Mouse (Mus musculus): ENCODE measurements at regions not wholly inside any gene's neighbourhood (a gene's known extent, or its start where the extent isn't known, plus 50 kb on each side); places are given as distances from the start of the nearest gene placed in this dataset.

GRCm38 (mm10) chr12:26571602-26572001 is 102.6 kb downstream of the Cmpk2 start:
- DNase-seq (ENCODE audit: extremely low spot score in 1 of 2, low spot score in 1 of 2), result no peak

DNA sequence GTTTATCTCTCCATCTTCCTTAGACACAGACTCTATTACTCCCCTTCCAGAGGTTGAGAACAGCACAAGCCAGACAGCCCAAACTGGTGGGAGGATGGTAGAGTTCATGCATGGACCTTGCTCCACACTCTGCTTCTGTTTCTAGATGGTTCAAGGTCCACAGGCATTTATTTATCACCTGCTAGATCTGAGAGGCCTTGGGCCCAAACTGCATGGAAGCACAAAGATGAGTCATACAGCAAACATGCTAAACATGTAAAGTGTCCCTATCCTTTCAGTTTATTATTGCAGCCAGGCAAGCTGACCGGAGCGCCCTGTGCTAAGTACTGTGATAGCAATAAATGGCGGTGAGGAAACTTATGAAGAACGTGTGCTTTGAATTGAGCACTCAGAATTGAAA is 98.4 kb downstream of the Cmpk2 start:
- DNase-seq (ENCODE audit: extremely low spot score in 1 of 2, low spot score in 1 of 2), result no peak

- no peak for DNase-seq (ENCODE audit: extremely low spot score in 1 of 2, low spot score in 1 of 2)
Observed at GRCm38 (mm10) chr12:26562858-26563257, 93.9 kb downstream of the Cmpk2 start.

GRCm38 (mm10) chr12:26559560-26559959 is 90.6 kb downstream of the Cmpk2 start:
- no peak for DNase-seq (ENCODE audit: extremely low spot score in 1 of 2, low spot score in 1 of 2)

DNA sequence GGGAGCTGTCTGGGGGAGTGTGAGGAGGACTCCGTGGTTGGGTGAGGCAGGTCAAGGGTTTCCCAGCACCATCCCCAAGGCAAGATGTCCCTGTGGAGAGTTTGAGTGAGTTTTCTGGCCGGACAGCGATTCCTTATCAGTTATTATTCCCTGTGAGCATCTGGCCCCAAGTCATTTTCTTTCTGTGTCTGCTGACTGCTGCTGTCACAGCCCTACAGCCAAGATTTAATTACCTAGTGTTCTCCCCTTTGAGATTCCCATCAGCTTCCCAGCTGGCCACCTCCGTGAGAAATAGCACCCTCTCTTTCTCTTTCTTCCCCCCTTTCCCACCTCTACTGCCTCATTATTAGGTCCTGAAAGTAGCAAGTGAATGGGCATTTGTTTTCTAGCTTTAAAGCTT is 88.4 kb downstream of the Cmpk2 start:
- no peak for DNase-seq (ENCODE audit: extremely low spot score in 1 of 2, low spot score in 1 of 2)

- no peak for DNase-seq (ENCODE audit: extremely low spot score in 1 of 2, low spot score in 1 of 2)
Observed at GRCm38 (mm10) chr12:26551168-26551926, 82.3 kb downstream of the Cmpk2 start.

DNA sequence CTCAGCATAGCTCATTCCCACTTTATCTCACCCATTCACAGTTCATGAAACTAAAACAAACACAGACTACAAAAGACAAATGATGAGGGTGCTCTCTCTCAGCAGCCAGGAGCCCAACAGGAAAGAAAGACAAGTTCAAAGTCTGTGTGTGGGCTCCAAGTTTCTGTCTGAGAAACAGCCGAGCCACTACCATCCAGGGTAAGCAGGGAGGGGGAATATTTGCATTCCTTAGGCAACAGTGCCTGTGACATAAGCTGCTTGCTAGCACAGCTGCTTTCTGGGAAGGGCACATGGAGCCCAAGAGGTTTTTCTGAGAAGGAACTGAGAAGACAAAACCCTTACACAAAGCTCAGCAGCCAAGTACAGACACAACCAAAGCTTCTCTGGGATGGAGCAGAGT is 78.5 kb downstream of the Cmpk2 start:
- no peak for DNase-seq (ENCODE audit: extremely low spot score in 1 of 2, low spot score in 1 of 2)

GRCm38 (mm10) chr12:26546361-26546760 is 77.4 kb downstream of the Cmpk2 start:
- DNase-seq (ENCODE audit: extremely low spot score in 1 of 2, low spot score in 1 of 2), result no peak

GRCm38 (mm10) chr12:26543463-26543862 is 74.5 kb downstream of the Cmpk2 start:
- DNase-seq (ENCODE audit: extremely low spot score in 1 of 2, low spot score in 1 of 2), result no peak

DNA sequence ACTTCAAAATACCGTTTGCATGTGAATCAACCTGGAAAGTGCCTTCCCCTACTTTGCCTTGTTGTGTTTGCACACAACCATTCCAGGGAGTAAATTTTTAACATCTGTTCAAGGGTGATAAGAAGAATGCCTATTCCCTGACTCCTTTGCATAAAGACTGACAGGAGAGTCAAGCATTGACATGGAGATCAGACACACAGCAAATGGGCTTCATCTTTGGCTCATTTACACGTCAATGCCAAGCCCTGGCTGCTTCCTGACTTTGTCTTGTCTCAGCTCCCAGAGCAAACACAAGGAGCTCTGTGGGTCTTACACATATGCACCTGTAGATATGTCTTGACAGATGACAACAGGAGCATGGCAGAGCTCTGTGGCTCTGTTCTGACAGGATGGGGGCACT is 73.4 kb downstream of the Cmpk2 start:
- no peak for DNase-seq (ENCODE audit: extremely low spot score in 1 of 2, low spot score in 1 of 2)

GRCm38 (mm10) chr12:26535261-26535890 is 66.4 kb downstream of the Cmpk2 start:
- no peak for DNase-seq (ENCODE audit: extremely low spot score in 1 of 2, low spot score in 1 of 2)

GRCm38 (mm10) chr12:26534229-26535105 is 65.5 kb downstream of the Cmpk2 start:
- no peak for DNase-seq (ENCODE audit: extremely low spot score in 1 of 2, low spot score in 1 of 2)

DNA sequence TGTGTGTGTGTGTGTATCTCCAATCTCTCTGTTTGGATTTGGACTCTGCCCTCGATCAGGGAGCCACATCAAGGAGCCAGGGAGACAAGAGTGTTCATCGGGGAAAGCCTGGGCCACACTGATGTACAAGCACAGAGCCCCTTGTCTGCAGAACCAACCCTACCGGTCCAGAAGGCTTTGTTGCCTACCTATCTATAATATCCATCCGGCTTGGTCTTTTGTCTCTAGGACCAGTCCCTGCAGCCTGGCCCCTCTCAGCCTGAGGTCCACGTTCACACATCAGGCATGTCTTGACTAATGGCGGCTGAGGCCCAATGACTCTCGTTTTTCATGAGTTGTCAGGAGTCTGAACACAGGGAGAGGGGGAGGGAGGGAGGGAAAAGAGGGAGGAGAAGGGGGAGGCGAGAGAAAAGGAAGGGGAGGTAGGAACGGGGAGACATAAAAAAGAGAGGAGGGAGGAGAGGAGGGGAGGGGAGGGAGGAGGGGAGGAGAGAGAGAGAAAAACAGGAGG is 64.7 kb downstream of the Cmpk2 start:
- no peak for DNase-seq (ENCODE audit: extremely low spot score in 1 of 2, low spot score in 1 of 2)

DNA sequence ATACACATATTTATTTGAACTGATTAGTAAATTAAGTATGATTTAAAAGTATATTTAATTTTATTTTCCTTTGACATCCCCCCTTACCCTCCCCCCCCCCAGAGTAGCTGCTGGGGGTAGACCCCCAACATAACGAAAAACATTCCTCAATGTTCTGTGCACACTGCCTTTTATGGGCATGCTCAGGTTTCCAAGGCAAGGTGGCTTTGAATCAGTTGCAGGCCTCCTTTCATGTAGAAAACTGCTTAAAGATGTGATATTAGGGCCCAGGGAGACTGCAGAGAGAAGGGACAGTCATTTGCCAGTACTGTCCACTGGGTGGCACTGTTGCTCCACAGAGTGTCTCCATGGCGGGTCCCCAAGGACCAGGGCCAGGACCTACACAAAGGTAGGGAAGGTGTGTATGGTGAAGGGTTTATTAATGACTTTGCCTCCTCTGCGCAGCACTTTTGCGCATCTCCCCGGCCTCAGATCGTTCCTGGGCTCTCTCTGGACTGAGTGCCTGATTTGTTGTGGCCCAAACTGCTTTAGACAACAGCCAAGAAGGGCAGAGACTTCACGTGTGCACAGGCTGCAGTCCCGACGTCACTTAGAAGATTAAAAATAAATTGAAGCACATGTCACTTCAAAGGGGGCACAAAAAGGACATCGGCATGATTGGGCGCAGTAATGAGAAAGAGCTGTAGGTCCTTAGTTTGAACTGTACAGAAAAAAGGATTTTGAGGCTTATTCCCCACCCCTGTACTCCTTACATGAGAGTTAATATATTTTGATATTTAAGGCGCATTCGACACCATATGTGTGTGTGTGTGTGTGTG is 64.0 kb downstream of the Cmpk2 start:
- DNase-seq (ENCODE audit: extremely low spot score in 1 of 2, low spot score in 1 of 2), result peak; percentile 38 to 90

- no peak for DNase-seq (ENCODE audit: extremely low spot score in 1 of 2, low spot score in 1 of 2)
Observed at GRCm38 (mm10) chr12:26532076-26532475, 63.1 kb downstream of the Cmpk2 start.
